Mouse (Mus musculus) frontal cortex, postnatal 14 days (tissue): ENCODE results near the gene Abcc9.

ENCODE experiments used
- DNase-seq, 2 experiments: peaks; one replicate each; pipeline ENCODE4 v3.0.0; 2022; ENCODE audit warnings: low spot score in 2 of 2

Gene Abcc9

DNA sequence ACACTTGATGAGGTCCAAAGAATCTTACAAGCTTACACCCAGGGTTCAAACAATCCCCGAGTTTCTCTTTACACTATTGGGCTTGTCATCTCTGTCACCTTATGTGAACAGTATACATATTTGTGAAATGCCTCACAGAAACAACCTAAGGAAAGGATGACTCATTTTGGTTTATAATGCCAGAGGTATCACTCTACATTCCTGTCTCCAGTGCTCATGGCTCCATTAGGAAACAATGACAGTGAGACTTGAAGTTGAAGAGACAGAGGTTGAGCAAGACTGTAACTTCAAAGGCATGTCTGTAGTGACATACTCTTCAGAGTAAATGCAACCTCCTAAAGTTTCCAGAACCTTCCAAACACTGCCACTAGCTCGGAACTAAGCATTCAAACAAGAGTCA lies 153.7 kb downstream of the Abcc9 start:
- DNase-seq = no peak

DNA sequence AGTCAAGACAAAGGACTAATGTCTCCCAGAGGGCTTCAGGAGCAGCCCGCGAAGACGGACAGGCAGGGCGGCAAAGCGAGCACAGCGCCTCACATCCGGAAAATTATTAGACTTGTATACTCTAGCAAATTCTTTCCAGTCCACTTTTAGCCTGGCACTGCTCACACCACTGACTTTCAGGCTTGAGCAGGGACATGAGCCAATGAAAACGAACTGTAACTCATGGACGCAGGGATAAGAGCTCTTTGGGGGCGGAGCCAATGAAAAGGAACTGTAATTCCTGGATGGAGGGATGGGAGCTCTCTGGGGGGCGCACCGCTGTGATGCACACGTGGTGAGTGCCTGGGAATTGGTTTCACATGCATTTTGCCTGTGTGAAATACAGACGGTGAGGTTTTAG lies 157.0 kb downstream of the Abcc9 start:
- no peak for DNase-seq

DNA sequence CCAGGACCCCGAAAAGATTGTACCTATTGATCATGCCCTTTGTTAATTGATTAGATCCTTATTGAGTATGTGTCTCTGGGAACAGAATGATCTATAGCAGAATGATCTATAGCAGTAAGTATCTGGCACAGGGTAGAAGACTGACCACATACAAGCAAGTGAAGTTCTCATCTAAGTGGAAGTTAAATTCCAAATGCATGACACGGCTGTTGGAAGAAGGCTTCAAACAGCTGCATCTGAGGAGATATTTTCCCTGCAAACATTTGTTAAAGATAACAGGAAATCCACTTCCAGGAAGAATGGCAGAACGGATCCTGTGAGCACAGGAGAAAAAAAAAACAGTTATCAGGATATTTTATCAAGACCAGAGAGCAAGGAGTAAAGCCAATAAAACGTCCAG lies 158.5 kb downstream of the Abcc9 start:
- DNase-seq = no peak

DNA sequence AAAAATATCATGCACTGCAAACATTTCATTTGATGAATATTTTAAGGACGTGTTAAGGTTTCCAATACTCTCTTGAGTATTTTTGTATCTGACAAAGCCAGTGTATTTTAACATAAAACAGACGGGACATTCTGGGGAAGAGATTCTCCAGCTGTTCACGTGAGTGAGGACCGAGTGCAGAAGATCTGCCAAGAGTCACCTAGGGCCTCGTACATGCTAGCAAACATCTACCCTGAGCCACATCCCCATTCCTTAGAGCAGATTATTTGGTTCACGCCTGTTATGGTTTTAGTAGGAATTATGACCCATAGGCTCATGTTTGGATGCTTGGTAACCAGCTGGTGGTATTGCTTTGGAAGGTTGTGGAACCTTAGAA lies 159.3 kb downstream of the Abcc9 start:
- no peak for DNase-seq

DNA sequence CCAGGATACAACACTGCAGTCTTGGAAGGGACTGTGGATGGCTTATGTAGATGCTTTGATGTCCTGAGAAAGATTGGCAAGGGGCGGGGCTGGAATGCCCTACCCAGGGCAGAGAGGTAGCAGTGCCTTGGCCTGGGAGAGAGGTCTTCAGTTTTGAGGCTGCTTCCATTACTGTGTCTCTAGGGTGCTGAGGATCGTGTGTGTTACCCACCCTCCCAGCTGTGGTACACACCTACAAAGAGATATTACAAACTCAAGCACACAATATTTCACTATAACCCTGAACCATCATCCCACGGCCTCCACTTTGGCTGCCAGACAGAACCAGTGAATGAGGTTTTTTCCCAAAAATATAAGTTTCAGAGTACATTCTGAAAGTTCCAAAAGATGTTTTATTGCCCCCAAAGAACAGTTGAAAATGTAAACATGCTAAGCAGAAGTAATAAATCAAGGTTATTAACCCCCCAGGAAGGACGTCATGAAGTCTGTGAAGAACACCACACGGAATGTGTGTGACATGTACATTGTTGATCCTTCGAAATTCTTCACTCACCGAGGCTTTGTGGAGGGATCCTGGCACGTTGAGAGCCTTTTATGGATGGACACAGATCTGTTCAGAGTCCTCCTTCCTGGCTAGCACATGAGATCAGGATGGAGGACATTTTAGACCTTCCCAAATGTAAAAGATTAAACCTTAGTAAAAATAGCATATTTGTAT lies 159.9 kb downstream of the Abcc9 start:
- no peak for DNase-seq

DNA sequence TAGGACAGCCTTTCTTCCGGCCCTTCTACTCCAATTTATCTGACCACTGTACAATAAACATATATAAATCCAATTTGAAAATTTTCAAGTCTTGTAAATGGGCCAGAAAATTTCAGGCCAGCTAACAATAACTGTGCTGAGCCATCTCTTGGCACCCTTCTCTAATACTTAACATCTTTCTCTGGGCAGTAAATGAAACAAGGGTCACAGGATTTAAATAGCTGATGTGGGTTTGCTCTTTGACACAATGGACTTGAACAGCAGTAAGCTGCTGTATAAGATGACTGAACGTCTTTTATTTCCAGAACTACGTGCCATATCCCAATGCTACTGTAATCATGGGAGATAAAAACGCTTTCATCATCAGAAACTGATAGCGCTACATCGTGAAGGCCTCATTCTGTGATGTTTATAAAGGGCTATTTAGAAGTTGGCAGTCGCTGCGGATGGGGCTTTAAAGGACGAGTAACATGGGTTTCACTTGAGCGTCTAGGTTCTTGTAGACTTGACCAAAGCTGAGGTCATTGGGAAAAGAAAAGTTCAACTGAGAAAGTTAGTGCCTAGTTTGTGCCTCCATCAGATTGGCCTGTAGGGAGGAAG lies 161.5 kb downstream of the Abcc9 start:
- DNase-seq = no peak

DNA sequence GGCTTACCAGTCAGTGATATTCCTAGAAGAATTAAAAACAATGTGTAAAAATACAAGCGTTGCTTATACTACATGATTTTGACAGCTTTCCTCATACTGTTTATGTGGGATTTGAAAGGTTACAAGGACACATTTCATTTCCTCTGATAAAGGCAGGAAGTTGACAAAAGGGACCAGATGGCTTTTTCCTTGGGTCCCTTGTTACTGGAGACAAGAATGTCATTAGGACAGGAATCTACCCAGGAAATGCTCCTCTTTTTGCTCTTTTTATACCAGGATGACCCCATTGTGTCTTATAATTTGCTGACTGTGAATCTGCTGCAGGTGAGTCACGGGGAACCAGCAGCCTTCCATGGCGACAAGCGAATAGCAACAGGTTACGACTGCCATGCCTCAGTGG lies 162.0 kb downstream of the Abcc9 start:
- no peak for DNase-seq

DNA sequence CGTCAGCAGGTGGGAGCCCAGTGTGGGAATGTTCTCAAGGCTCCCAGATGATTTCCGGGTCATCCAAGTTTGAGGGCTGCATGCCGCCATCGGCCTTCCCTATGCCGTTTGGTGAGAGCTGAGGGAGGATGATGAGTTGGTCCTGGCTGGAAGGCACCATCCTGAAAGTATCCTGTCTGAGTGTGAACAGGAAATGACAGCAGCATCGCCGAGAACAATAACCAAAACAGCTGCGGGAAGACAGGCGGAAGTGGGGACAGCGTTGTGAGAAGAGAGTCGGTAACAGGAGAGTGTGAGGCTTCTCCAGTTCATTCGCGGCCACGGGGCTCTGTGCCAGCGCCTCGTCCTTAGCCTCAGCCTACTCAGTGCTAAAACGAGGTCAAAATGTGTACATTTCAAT lies 163.6 kb downstream of the Abcc9 start:
- DNase-seq = no peak
